Mouse (Mus musculus) bone marrow macrophage, adult 2 months (primary cell): ENCODE data around the gene Prkcz. TPM values are rescaled to one million over a fixed set of nuclear protein-coding genes. Genes with fewer than 3 reads are reported as not detected.

Source experiments
- H3K27ac ChIP-seq: 2 replicates; pipeline ENCODE4 v1.5.1; 2012; ENCODE audit warnings: low read depth, low read length; ENCODE audit not compliant: insufficient read depth
- H3K4me1 ChIP-seq: 2 replicates; pipeline ENCODE4 v1.6.1; 2012; ENCODE audit warnings: low read length; ENCODE audit not compliant: control insufficient read depth, insufficient read depth
- H3K4me3 ChIP-seq: 2 replicates; pipeline ENCODE4 v1.5.1; 2012; ENCODE audit warnings: mild to moderate bottlenecking, low read length, moderate library complexity; ENCODE audit not compliant: insufficient read depth
- CTCF ChIP-seq: IDR thresholded peaks from 2 replicates; pipeline ENCODE4 v1.5.1; 2012; ENCODE audit warnings: low read depth, mild to moderate bottlenecking, low read length, moderate library complexity
- POLR2A ChIP-seq: IDR thresholded peaks from 2 replicates; pipeline ENCODE4 v1.6.1; 2012; ENCODE audit warnings: mild to moderate bottlenecking, low read depth, low read length, borderline replicate concordance
- polyA plus RNA-seq: library from polyadenylated mRNA; stranded (reverse); fragments of >200 nt; gene quantifications from 2 replicates; pipeline ENCODE4 v1.2.4, GENCODE M21; 2012; ENCODE audit not compliant: missing spikeins, insufficient read depth, insufficient read length

Prkcz gene
- polyA plus RNA-seq, 1 experiment: not detected

DNA sequence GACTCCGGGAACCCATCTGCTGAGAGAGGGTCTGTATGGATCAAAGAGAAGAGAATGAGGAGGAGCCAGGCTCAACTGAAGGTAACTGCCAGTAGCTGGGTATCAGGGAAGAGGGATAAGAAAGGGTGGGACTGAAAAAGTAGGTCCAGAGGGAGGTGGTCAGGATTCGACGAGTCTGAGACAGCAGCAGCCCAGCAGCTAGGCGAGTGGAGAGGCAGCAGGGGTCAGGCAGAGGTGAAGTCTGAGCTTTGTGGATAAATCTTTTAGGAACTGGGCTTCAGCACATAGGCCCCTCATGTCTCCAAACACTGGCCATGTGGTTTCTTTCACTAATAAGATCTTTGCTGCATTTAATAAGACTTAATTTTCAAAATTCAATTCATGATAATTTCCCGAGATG lies 86.7 kb downstream of the Prkcz start:
- Histone ChIP-seq H3K4me3 (no peak overlapping the region), H3K4me1 (no peaks in the 10 kb centered on the region), H3K27ac (no peak overlapping the region)
- no peak for TF ChIP-seq POLR2A
- TF ChIP-seq CTCF: no peak

- Histone ChIP-seq H3K4me3 (no peak overlapping the region), H3K27ac (no peak overlapping the region), H3K4me1 (no peaks in the 10 kb centered on the region)
- TF ChIP-seq CTCF (peak; percentile 59), POLR2A (no peak)
Observed at GRCm38 (mm10) chr4:155268382-155268781, 92.8 kb downstream of the Prkcz start.

DNA sequence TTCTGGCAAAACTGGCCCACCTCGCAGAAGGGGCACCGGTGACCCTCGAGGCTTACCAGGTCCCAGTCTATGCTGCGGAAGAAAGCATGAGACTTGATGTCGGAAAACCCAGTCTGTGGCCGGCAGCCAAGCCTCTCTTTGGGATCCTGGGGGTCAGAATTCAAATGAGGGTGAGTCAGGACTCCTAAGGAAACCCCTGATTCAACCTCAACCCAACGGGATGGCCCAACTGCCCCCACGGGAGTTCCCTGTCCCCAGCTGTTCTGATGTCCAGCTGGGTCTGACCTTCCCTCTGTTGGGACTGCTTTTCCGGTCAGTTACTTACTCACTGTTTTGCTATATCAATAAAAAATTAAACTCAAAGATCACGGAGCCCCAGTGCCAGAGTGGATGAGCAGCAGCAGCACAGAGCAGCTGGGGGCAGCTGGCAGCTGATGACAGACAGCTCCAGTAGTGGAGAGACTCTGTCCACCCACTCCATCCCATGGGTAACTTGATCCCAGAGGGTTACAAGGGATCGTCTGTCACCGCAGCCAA lies 93.5 kb downstream of the Prkcz start:
- Histone ChIP-seq H3K4me1 (no peaks in the 10 kb centered on the region), H3K27ac (no peak overlapping the region), H3K4me3 (no peak overlapping the region)
- no peak for TF ChIP-seq CTCF
- TF ChIP-seq POLR2A: no peak

- H3K27ac ChIP-seq: no peak overlapping the region
- TF ChIP-seq CTCF (no peak), POLR2A (no peak)
- H3K4me3 ChIP-seq: no peak overlapping the region
- no peaks in the 10 kb centered on the region for H3K4me1 ChIP-seq
Observed at GRCm38 (mm10) chr4:155267047-155267543, 94.1 kb downstream of the Prkcz start.

GRCm38 (mm10) chr4:155264521-155265321 lies 96.4 kb downstream of the Prkcz start:
- H3K27ac ChIP-seq: no peak overlapping the region
- no peak overlapping the region for H3K4me3 ChIP-seq
- TF ChIP-seq CTCF (no peak), POLR2A (no peak)
- no peaks in the 10 kb centered on the region for H3K4me1 ChIP-seq

DNA sequence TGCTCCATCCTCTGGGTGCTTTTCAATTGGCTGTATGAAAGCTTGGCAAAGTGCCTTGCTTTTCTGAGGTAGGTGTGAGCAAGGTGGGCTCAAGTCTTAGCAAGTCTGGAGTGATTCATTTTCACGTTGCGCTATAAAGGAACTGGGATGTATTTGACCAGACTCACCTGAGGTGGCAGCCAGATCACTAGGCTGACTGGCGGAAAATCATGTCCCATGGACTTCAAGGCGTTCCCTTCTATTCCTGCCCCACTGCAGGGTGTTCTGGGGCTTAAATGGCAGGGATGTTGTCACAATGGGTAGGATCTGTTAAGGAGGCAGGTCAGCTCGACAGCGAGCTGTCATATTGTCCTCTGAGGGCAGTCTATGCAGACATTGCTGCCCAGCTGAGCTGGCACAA lies 108.9 kb downstream of the Prkcz start:
- peaks cover 13% of the 10 kb centered on the region for H3K4me1 ChIP-seq
- no peak overlapping the region for H3K27ac ChIP-seq
- TF ChIP-seq CTCF (no peak), POLR2A (no peak)
- no peak overlapping the region for H3K4me3 ChIP-seq

GRCm38 (mm10) chr4:155251147-155251546 lies 110.0 kb downstream of the Prkcz start:
- Histone ChIP-seq H3K4me1 (peaks cover 13% of the 10 kb centered on the region), H3K27ac (no peak overlapping the region), H3K4me3 (no peak overlapping the region)
- TF ChIP-seq POLR2A (no peak), CTCF (no peak)

DNA sequence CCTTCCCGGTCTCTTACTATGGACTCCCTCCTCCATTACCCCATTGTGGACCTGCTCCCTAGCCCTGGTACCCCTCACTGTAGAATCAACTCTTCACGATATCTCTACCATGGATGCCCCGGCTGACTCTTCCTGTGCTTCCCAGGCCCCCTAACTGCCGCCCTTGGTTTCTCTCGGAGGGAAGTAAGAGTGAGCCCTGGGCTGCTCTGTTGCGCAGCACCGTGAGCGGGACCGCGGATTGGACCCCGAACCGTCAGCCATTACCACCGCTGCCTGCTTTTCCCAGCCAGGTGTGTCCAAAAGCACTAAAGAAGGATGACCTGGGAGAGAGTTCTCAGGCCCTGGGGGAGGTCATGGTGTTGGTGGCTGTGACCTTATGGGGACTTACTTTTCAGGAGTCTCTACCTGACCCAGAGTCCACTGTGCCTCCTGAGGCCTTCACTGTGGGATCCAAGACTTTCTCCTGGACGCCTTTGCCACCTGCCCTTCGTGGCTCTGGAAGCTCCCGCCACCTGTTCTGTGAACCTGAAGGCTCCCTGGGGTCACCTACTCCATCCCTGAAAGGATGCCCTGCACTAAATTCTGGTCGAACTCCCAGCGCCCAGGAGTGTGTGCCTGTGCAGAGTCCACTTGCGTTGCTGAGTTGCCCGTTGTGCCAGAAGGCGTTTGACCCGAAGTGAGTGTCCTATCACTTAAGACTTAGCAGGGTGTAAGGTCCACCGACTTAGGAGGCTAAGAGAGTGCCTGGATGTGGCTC lies 110.6 kb downstream of the Prkcz start:
- peaks cover 13% of the 10 kb centered on the region for H3K4me1 ChIP-seq
- H3K27ac ChIP-seq: peak overlapping the region; percentile 85
- TF ChIP-seq CTCF: 0 out of 2 replicates have a peak, but pooled peaks have one; percentile 10
- no peak for TF ChIP-seq POLR2A
- H3K4me3 ChIP-seq: peak overlapping the region; percentile 92

DNA sequence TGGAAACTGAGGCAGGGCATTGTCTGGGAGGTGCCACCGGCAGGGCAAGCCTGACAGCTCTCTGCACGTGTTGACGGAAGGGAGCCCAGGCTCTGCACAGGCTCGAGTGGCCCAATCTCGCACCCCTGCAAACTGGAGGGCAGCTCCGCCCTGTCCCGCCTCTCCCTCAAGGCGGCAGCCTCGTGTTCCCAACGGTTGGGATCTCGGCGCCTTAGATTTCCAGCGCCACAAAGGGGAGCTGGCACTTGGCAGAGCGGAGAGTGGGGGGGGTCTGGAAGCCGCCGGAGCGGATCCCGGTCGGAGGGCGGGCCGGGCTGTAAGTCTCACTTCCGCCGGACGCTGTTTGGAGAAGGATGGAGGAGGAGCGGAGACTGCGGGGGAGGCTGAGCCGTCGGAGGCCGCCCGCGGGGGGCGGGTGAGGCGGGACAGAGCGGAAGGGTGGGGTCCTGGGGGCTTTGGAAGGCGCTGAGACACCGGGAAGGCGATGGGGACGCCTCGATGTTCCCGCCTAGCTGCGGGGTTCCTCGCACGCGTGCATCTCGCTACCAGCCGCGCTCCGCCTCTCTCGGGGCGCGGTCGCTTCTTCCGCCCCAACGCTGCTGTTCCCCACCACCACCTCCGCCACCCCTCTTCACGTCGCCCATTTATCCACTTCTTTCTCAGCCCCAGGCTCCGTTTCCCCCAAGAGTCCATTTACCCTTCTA lies 111.4 kb downstream of the Prkcz start, which contains the start of gene Faap20:
Gene Faap20 (plus strand): TSS at position 155 of the 704 bp plus-strand sequence.
- Histone ChIP-seq H3K4me3 (peak within 1 kb of the TSS; percentile 92), H3K27ac (peak within 1 kb of the TSS; percentile 85), H3K4me1 (peaks cover 13% of the 10 kb centered on the region)
- TF ChIP-seq POLR2A (no peak), CTCF (no peak)
